Mouse (Mus musculus) erythroid progenitor cell, adult 5-6 weeks (primary cell): ENCODE measurements around the gene Olfr373. TPM values are rescaled to one million over a fixed set of nuclear protein-coding genes. Genes with fewer than 3 reads are reported as not detected.

Experiments used
- total RNA-seq, 2 experiments: library from RNA; stranded (forward) in 1 of 2; stranded (reverse) in 1 of 2; fragments of 150-400 nt in 1 of 2; fragments of 186-747, 209-891 nt in 1 of 2; gene quantifications; 2 replicates each; pipeline versions ENCODE4 v1.2.3 to v1.2.4; 2015 to 2017; ENCODE audit warnings: low replicate concordance in 2 of 2

The Olfr373 gene
- total RNA-seq, 2 experiments from 2014 or later = not detected

Other genes starting within 250 kb of the Olfr373 start
- gene Zfp709, start 201.2 kb upstream of the Olfr373 start, total RNA-seq (2015; ENCODE audit: low replicate concordance) = 2.5 TPM in 1 of 2 replicates, not detected in the other
- 2.6 and 4.2 TPM in 2 replicates for gene Zfp709, start 201.2 kb upstream of the Olfr373 start, total RNA-seq (2017; ENCODE audit: low replicate concordance)
- 1.7 and 11.9 TPM in 2 replicates for gene Zfp882, start 174.6 kb upstream of the Olfr373 start, total RNA-seq (2015; ENCODE audit: low replicate concordance)
- 4.7 and 5.0 TPM in 2 replicates for gene Zfp882, start 174.6 kb upstream of the Olfr373 start, total RNA-seq (2017; ENCODE audit: low replicate concordance)
- 15.9 and 26.4 TPM in 2 replicates for gene Zfp617, start 174.5 kb upstream of the Olfr373 start, total RNA-seq (2015; ENCODE audit: low replicate concordance)
- gene Zfp617, start 174.5 kb upstream of the Olfr373 start, total RNA-seq (2017; ENCODE audit: low replicate concordance) = 4.6 and 21.3 TPM in 2 replicates
- gene Zfp961, start 132.1 kb upstream of the Olfr373 start, total RNA-seq (2015; ENCODE audit: low replicate concordance) = 20.1 and 23.8 TPM in 2 replicates
- gene Zfp961, start 132.1 kb upstream of the Olfr373 start, total RNA-seq (2017; ENCODE audit: low replicate concordance) = 3.8 and 7.7 TPM in 2 replicates
- 6.1 and 10.9 TPM in 2 replicates for gene Cyp4f18, start 73.6 kb upstream of the Olfr373 start, total RNA-seq (2015; ENCODE audit: low replicate concordance)
- 2.7 and 7.0 TPM in 2 replicates for gene Cyp4f18, start 73.6 kb upstream of the Olfr373 start, total RNA-seq (2017; ENCODE audit: low replicate concordance)
- gene Olfr372, start 42.0 kb upstream of the Olfr373 start, total RNA-seq (2015; ENCODE audit: low replicate concordance) = not detected in 2 replicates
- not detected in 2 replicates for gene Olfr372, start 42.0 kb upstream of the Olfr373 start, total RNA-seq (2017; ENCODE audit: low replicate concordance)
- gene Olfr374, start 23.9 kb downstream of the Olfr373 start, total RNA-seq (2015; ENCODE audit: low replicate concordance) = not detected in 2 replicates
- gene Olfr374, start 23.9 kb downstream of the Olfr373 start, total RNA-seq (2017; ENCODE audit: low replicate concordance) = not detected in 2 replicates
- 19.3 and 26.3 TPM in 2 replicates for gene Tpm4, start 51.8 kb downstream of the Olfr373 start, total RNA-seq (2015; ENCODE audit: low replicate concordance)
- 20.3 and 23.4 TPM in 2 replicates for gene Tpm4, start 51.8 kb downstream of the Olfr373 start, total RNA-seq (2017; ENCODE audit: low replicate concordance)
- gene Rab8a, start 78.0 kb downstream of the Olfr373 start, total RNA-seq (2015; ENCODE audit: low replicate concordance) = 47.8 and 47.9 TPM in 2 replicates
- gene Rab8a, start 78.0 kb downstream of the Olfr373 start, total RNA-seq (2017; ENCODE audit: low replicate concordance) = 130 and 194 TPM in 2 replicates
- 1.4 and 4.6 TPM in 2 replicates for gene Hsh2d, start 106.5 kb downstream of the Olfr373 start, total RNA-seq (2015; ENCODE audit: low replicate concordance)
- 0.64 TPM in 1 of 2 replicates, not detected in the other for gene Hsh2d, start 106.5 kb downstream of the Olfr373 start, total RNA-seq (2017; ENCODE audit: low replicate concordance)
- not detected in 2 replicates for gene Cib3, start 129.7 kb downstream of the Olfr373 start, total RNA-seq (2015; ENCODE audit: low replicate concordance)
- gene Cib3, start 129.7 kb downstream of the Olfr373 start, total RNA-seq (2017; ENCODE audit: low replicate concordance) = 0.77 TPM in 1 of 2 replicates, not detected in the other
- not detected in 2 replicates for gene Gm11034, start 130.5 kb downstream of the Olfr373 start, total RNA-seq (2015; ENCODE audit: low replicate concordance)
- not detected in 2 replicates for gene Gm11034, start 130.5 kb downstream of the Olfr373 start, total RNA-seq (2017; ENCODE audit: low replicate concordance)
- gene Fam32a, start 136.6 kb downstream of the Olfr373 start, total RNA-seq (2015; ENCODE audit: low replicate concordance) = 20.1 and 42.5 TPM in 2 replicates
- 25.3 and 30.5 TPM in 2 replicates for gene Fam32a, start 136.6 kb downstream of the Olfr373 start, total RNA-seq (2017; ENCODE audit: low replicate concordance)
- gene Ap1m1, start 156.8 kb downstream of the Olfr373 start, total RNA-seq (2015; ENCODE audit: low replicate concordance) = 52.8 and 56.6 TPM in 2 replicates
- 27.6 and 47.7 TPM in 2 replicates for gene Ap1m1, start 156.8 kb downstream of the Olfr373 start, total RNA-seq (2017; ENCODE audit: low replicate concordance)
- gene Gm10282, start 222.1 kb downstream of the Olfr373 start, total RNA-seq (2015; ENCODE audit: low replicate concordance) = 32.8 and 36.5 TPM in 2 replicates
- 19.9 and 23.5 TPM in 2 replicates for gene Gm10282, start 222.1 kb downstream of the Olfr373 start, total RNA-seq (2017; ENCODE audit: low replicate concordance)
- gene Klf2, start 235.9 kb downstream of the Olfr373 start, total RNA-seq (2015; ENCODE audit: low replicate concordance) = 5.4 and 13.3 TPM in 2 replicates
- gene Klf2, start 235.9 kb downstream of the Olfr373 start, total RNA-seq (2017; ENCODE audit: low replicate concordance) = 2.9 and 5.5 TPM in 2 replicates